Mouse (Mus musculus) natural killer cell, adult 2 months (primary cell): Measurements from ENCODE around the gene Olfr824.
"Not testable (repeated sequence)": the region's sequence is repeated elsewhere in the genome, so short reads cannot be mapped to it uniquely, and the experiment has no call there.

Experiments used
- DNase-seq, 2 experiments: peaks; one replicate each; pipeline ENCODE4 v3.0.0; 2022; ENCODE audit warnings: low spot score in 2 of 2

Gene Olfr824

GRCm38 (mm10) chr10:130129900-130130299 is at the start of gene Olfr824:
TSS of gene Olfr824 (minus strand) at chr10:130130000.
- not testable (repeated sequence) for DNase-seq

- DNase-seq: no peak
These were observed 36.9 kb upstream of the Olfr824 start, which contains the start of gene Olfr825 for GRCm38 (mm10) chr10:130166666-130167065. TSS of gene Olfr825 (minus strand) at chr10:130166766.

GRCm38 (mm10) chr10:130165196-130165595 is 35.4 kb upstream of the Olfr824 start:
- no peak for DNase-seq

GRCm38 (mm10) chr10:130144121-130144520 is 14.3 kb upstream of the Olfr824 start:
- no peak for DNase-seq

- not testable (repeated sequence) for DNase-seq
These were observed 12.7 kb upstream of the Olfr824 start for GRCm38 (mm10) chr10:130142481-130142880.

- no peak for DNase-seq
These were observed 5.0 kb upstream of the Olfr824 start for GRCm38 (mm10) chr10:130134811-130135210.

- DNase-seq: not testable (repeated sequence)
These were observed 13.8 kb downstream of the Olfr824 start for GRCm38 (mm10) chr10:130116045-130116444.

GRCm38 (mm10) chr10:130115283-130115682 is 14.5 kb downstream of the Olfr824 start, which contains the start of gene Olfr823:
TSS of gene Olfr823 (minus strand) at chr10:130115383.
- not testable (repeated sequence) for DNase-seq

- no peak for DNase-seq
These were observed 33.7 kb downstream of the Olfr824 start for GRCm38 (mm10) chr10:130096104-130096503.

- no peak for DNase-seq
These were observed 36.9 kb downstream of the Olfr824 start for GRCm38 (mm10) chr10:130092838-130093440.
